Mouse (Mus musculus) hindbrain, embryonic 16.5 days (tissue): ENCODE measurements around the gene Mylk4. TPM values are rescaled to one million over a fixed set of nuclear protein-coding genes. Genes with fewer than 3 reads are reported as not detected.

Source experiments
- ATAC-seq: fragments of 200-750 bp; cut with Nextera tagmentation; 2 replicates; pipeline ENCODE4 v1.8.0; 2017; ENCODE audit warnings: moderate TSS enrichment, moderate library complexity
- H3K27ac ChIP-seq: fragments of 300-500 bp; sonication (generic); 2 replicates; pipeline ENCODE4 v1.5.1; 2014; ENCODE audit warnings: low read depth, mild to moderate bottlenecking, control low read depth, low read length, moderate library complexity
- H3K27me3 ChIP-seq: fragments of 300-500 bp; sonication (generic); replicated peaks from 2 replicates; pipeline ENCODE4 v1.6.1; 2014; ENCODE audit warnings: low read length; ENCODE audit not compliant: control insufficient read depth, insufficient read depth
- H3K36me3 ChIP-seq: fragments of 300-500 bp; sonication (generic); 2 replicates; pipeline ENCODE4 v1.6.1; 2014; ENCODE audit warnings: mild to moderate bottlenecking, low read length, moderate library complexity, mixed read lengths; ENCODE audit not compliant: control insufficient read depth, insufficient read depth
- H3K4me1 ChIP-seq: fragments of 300-500 bp; sonication (generic); 2 replicates; pipeline ENCODE4 v1.6.1; 2014; ENCODE audit warnings: low read depth, low read length; ENCODE audit not compliant: control insufficient read depth, insufficient read depth
- H3K4me2 ChIP-seq: fragments of 300-500 bp; sonication (generic); 2 replicates; pipeline ENCODE4 v1.6.1; 2014; ENCODE audit warnings: mild to moderate bottlenecking, low read length, control low read depth, moderate library complexity
- H3K4me3 ChIP-seq: fragments of 300-500 bp; sonication (generic); 2 replicates; pipeline ENCODE4 v1.5.1; 2014; ENCODE audit warnings: mild to moderate bottlenecking, low read length, control low read depth, moderate library complexity
- H3K9ac ChIP-seq: fragments of 300-500 bp; sonication (generic); 2 replicates; pipeline ENCODE4 v1.6.1; 2014; ENCODE audit warnings: low read depth, mild to moderate bottlenecking, control low read depth, low read length, moderate library complexity
- H3K9me3 ChIP-seq: fragments of 300-500 bp; sonication (generic); 2 replicates; pipeline ENCODE4 v1.6.1; 2014; ENCODE audit warnings: mild to moderate bottlenecking, low read length, moderate library complexity; ENCODE audit not compliant: control insufficient read depth
- WGBS: fragments of 180-500 bp; shearing (Covaris S2); extraction: QIAGEN DNeasy Blood & Tissue Kit; methylation state at CpG from one replicate; pipeline ENCODE4 v1.1.7; 2014; 5-methylcytosine and 5-hydroxymethylcytosine counted together
- polyA plus RNA-seq: library from polyadenylated mRNA; unstranded; fragments of >200 nt; fragmentation: Nextera tagmentation; extraction: Ambion mirVana; gene quantifications from 2 replicates; pipeline ENCODE4 v1.2.1, GENCODE M21; 2015

Mylk4 gene
- polyA plus RNA-seq, 1 experiment from 2014 or later: 0.14 TPM

- peak within 1 kb of the TSS; percentile 96 for H3K4me3 ChIP-seq
- no peaks in the 10 kb centered on the region for H3K27me3 ChIP-seq
- H3K9me3 ChIP-seq: no peaks in the 10 kb centered on the region
- ATAC-seq: peak; percentile 99
- H3K9ac ChIP-seq: peak within 1 kb of the TSS; percentile 90
- 0% methylated on average over 42 of the region's 51 CpGs for WGBS
- peak within 1 kb of the TSS; percentile 72 for H3K4me2 ChIP-seq
- peaks cover under 1% of the 10 kb centered on the region for H3K36me3 ChIP-seq
- peak within 1 kb of the TSS; percentile 90 for H3K27ac ChIP-seq
- H3K4me1 ChIP-seq: peaks cover 20% of the 10 kb centered on the region
These were observed 18.0 kb upstream of the Mylk4 start, which contains the start of gene Wrnip1 for GRCm38 (mm10) chr13:32801693-32802221. Wrnip1 (plus strand) TSS chr13:32802038.

DNA sequence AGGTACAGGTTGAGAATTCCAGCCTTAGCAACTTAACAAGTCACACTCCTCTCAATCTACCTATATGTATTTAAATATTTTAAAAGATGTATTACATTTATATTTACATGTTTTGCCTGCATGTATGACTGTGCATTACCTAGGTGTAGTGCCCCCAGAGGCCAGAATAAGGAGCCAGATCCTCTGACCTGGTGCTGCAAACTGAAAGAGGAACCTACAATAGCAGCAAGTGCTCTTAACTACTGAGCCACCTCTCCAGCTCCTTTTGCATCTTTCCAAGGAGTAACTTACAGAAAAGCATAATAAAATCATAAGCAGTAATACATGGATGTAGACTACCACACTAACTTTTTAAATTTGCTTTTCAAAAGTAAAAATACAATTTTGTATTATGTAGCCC lies 17.1 kb upstream of the Mylk4 start:
- Histone ChIP-seq H3K27ac (no peak overlapping the region), H3K27me3 (no peaks in the 10 kb centered on the region), H3K9me3 (no peaks in the 10 kb centered on the region), H3K4me2 (peak overlapping the region; percentile 72), H3K9ac (peak overlapping the region; percentile 64), H3K36me3 (no peaks in the 10 kb centered on the region; the same call in 1 of the 2 replicates), H3K4me1 (peaks cover 20% of the 10 kb centered on the region), H3K4me3 (no peak overlapping the region; the same call in 1 of the 2 replicates)
- no peak for ATAC-seq

- peaks cover 13% of the 10 kb centered on the region for H3K4me1 ChIP-seq
- no peak overlapping the region for H3K27ac ChIP-seq
- H3K9ac ChIP-seq: no peak overlapping the region
- no peak overlapping the region for H3K4me2 ChIP-seq
- H3K36me3 ChIP-seq: no peaks in the 10 kb centered on the region
- 80% methylated on average over 2 of the region's 2 CpGs for WGBS
- no peaks in the 10 kb centered on the region for H3K27me3 ChIP-seq
- H3K9me3 ChIP-seq: no peaks in the 10 kb centered on the region
- no peak for ATAC-seq
- no peak overlapping the region for H3K4me3 ChIP-seq
These were observed 15.4 kb upstream of the Mylk4 start for GRCm38 (mm10) chr13:32799131-32799530.

DNA sequence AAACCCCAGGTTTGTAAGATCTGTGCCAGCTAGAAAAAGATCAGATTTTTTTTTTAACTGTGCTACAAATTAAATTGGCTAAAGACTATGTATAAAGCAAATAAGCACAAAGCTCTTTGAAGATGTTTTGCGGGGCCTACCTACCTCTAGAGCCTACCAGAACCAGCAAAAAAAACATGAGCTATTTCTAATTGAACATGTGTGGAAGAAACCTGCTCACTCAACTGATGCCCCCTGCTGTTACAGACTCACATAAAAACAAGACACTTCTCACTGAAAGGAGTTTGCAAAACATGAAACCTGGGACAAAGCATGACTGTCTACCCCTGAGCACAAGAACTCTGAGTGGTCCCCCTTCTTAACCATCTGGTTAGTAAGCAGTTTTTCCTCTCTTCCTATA lies 13.3 kb upstream of the Mylk4 start:
- no peak overlapping the region for H3K27ac ChIP-seq
- peaks cover 4% of the 10 kb centered on the region; the same call in 1 of the 2 replicates for H3K4me1 ChIP-seq
- no peak for ATAC-seq
- 97% methylated on average over 1 of the region's 1 CpGs for WGBS
- H3K4me2 ChIP-seq: no peak overlapping the region
- no peak overlapping the region for H3K9ac ChIP-seq
- H3K9me3 ChIP-seq: no peaks in the 10 kb centered on the region
- H3K36me3 ChIP-seq: no peaks in the 10 kb centered on the region
- no peaks in the 10 kb centered on the region for H3K27me3 ChIP-seq
- H3K4me3 ChIP-seq: no peak overlapping the region

DNA sequence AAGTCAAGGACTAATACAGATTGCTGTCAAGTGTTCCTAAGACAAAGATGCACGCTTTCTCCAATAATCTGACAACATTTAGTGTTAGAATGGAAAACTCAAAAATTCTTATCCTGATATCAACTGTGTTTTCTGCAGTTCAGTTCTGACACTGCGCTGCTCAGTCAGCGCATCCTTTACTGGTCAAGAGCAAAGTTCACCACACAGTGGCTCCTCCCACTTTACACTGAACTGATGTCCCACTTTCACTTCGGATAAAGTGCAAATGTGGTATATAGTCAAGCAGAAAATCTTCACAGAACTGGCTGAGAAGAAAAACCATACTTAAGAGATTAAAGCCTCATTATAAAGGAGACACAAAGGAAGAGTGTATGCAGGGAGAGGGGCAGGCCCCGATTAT lies 11.4 kb upstream of the Mylk4 start:
- no peak overlapping the region for H3K4me2 ChIP-seq
- H3K4me3 ChIP-seq: no peak overlapping the region
- H3K9me3 ChIP-seq: no peaks in the 10 kb centered on the region
- H3K36me3 ChIP-seq: no peaks in the 10 kb centered on the region
- H3K9ac ChIP-seq: no peak overlapping the region
- no peaks in the 10 kb centered on the region for H3K4me1 ChIP-seq
- no peak overlapping the region for H3K27ac ChIP-seq
- ATAC-seq: no peak
- WGBS: 90% methylated on average over 5 of the region's 5 CpGs
- no peaks in the 10 kb centered on the region for H3K27me3 ChIP-seq

DNA sequence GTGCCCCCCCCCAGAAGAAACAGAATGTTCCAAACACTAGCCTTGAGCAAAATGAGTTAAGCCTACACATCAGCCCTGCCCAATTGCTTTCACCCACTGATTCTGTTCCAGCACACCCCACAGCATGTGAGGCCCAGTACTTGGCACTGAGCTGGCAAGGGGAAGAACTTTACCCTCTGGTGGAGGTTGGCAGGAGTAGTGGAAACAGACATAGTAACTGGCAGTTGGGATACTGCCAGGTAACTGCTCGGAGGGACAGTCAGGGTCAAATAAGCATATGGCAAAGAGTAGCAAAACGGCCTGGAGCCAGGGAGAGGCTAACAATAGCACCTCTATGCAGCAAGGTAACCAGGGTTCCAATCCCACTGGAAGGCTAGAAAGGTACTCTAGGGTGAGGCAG lies 10.9 kb upstream of the Mylk4 start:
- peak; percentile 80 for ATAC-seq
- Histone ChIP-seq H3K4me2 (no peak overlapping the region), H3K4me1 (no peaks in the 10 kb centered on the region), H3K4me3 (no peak overlapping the region), H3K9me3 (no peaks in the 10 kb centered on the region), H3K27me3 (no peaks in the 10 kb centered on the region), H3K27ac (no peak overlapping the region), H3K36me3 (no peaks in the 10 kb centered on the region), H3K9ac (no peak overlapping the region)
- WGBS: 63% methylated on average over 2 of the region's 2 CpGs

DNA sequence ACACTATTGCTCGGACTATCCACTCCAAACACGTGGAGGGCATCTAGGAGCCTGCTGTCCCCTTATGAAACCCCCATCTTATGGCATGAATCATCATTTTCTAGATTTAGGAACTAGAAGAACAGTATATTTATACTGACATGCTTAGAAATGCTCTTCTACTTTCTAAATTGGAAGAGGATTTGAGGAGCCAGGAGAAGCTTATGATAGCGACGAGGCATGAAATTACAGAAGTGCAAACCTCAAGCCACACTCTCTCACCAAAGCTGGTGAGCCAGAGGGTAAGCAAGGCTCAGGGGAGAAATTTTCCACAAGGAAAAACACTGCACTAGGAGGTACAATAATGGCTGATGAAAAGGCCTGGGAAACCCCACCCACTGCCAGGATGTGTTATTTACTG lies 6.0 kb upstream of the Mylk4 start:
- no peaks in the 10 kb centered on the region for H3K9me3 ChIP-seq
- H3K4me3 ChIP-seq: no peak overlapping the region
- H3K27ac ChIP-seq: no peak overlapping the region
- no peaks in the 10 kb centered on the region for H3K4me1 ChIP-seq
- H3K9ac ChIP-seq: no peak overlapping the region
- ATAC-seq: no peak
- H3K27me3 ChIP-seq: no peaks in the 10 kb centered on the region
- WGBS: 80% methylated on average over 4 of the region's 4 CpGs
- no peaks in the 10 kb centered on the region for H3K36me3 ChIP-seq
- H3K4me2 ChIP-seq: no peak overlapping the region

- no peaks in the 10 kb centered on the region for H3K4me1 ChIP-seq
- no peaks in the 10 kb centered on the region for H3K9me3 ChIP-seq
- no peak overlapping the region for H3K4me2 ChIP-seq
- 80% methylated on average over 2 of the region's 2 CpGs for WGBS
- H3K27ac ChIP-seq: no peak overlapping the region
- no peak for ATAC-seq
- no peak overlapping the region for H3K4me3 ChIP-seq
- no peak overlapping the region for H3K9ac ChIP-seq
- H3K36me3 ChIP-seq: no peaks in the 10 kb centered on the region
- H3K27me3 ChIP-seq: no peaks in the 10 kb centered on the region
These were observed 3.8 kb upstream of the Mylk4 start for GRCm38 (mm10) chr13:32787584-32787983.

- no peaks in the 10 kb centered on the region for H3K9me3 ChIP-seq
- no peak overlapping the region for H3K4me2 ChIP-seq
- no peaks in the 10 kb centered on the region for H3K4me1 ChIP-seq
- no peaks in the 10 kb centered on the region for H3K36me3 ChIP-seq
- no peaks in the 10 kb centered on the region for H3K27me3 ChIP-seq
- H3K27ac ChIP-seq: no peak overlapping the region
- 61% methylated on average over 5 of the region's 5 CpGs for WGBS
- ATAC-seq: no peak
- H3K9ac ChIP-seq: no peak overlapping the region
- H3K4me3 ChIP-seq: no peak overlapping the region
These were observed 699 bp downstream of the Mylk4 start for GRCm38 (mm10) chr13:32783055-32783454.

DNA sequence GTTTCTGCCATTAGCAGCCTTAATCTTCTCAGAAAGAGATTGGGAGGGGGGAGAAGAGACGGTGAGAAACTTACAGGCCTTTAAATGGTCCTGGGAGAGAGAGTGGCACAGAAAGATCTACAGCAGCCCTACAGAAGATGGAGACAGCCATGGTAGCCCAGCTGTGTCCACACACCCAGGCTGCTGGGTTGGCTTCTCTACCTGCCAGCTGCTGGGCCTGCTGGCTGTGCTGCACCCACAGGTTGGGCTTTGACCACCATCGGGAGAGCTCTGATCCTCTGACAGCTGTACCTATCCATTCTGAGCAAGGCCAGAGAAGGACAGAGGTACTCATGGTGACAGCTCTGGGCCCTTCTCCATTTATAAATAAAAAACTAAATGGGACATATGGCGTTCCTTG lies 4.9 kb downstream of the Mylk4 start:
- Histone ChIP-seq H3K27me3 (no peaks in the 10 kb centered on the region), H3K27ac (no peak overlapping the region), H3K9me3 (no peaks in the 10 kb centered on the region), H3K9ac (no peak overlapping the region), H3K4me2 (no peak overlapping the region), H3K4me1 (no peaks in the 10 kb centered on the region), H3K36me3 (no peaks in the 10 kb centered on the region), H3K4me3 (no peak overlapping the region)
- ATAC-seq: no peak
- 78% methylated on average over 3 of the region's 3 CpGs for WGBS
